Mouse (Mus musculus): Measurements from ENCODE around the gene Rnpc3.
"Not testable (repeated sequence)": the region's sequence is repeated elsewhere in the genome, so short reads cannot be mapped to it uniquely, and the experiment has no call there.

The Rnpc3 gene

DNA sequence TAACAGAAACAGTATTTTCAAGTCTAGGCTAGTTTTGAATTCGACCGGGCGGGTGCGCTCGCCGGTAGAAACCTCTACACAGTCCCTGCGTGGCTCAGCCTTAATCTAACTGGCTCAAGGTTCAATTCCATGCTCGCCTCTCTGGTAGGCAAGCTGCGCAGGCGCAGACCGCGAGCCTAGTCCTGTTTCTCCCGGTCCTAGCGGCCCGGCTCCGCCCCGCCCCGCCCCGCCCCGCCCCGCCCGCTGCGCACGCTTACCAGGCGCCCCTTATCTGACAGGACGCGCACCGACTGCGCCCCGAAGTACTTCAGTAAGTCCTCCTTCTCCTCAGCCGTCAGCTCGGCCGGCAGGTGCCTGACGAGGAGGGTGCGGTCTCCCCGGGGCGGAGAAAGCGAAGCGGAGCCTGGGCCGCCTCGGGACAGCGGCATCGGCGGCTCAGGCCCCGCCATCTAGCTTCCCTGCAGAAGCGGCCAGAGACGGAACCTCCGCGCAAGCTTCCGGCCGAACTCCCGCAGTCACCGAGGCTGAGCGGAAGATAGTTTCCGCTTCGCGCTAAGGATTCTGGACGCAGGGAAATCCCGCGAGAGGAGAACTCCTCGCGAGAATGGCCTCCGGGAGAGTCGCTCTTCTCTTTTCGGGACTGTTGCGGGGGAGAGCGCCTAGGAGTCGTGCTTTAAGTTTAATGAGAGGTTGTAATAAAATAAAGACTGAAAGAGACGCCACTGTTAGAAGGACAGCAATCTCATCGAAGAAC is at the start of gene Rnpc3:
Gene Rnpc3 (minus strand): TSS at position 544 of the 754 bp plus-strand sequence.
- peak; percentile 95 to 97 for DNase-seq

DNA sequence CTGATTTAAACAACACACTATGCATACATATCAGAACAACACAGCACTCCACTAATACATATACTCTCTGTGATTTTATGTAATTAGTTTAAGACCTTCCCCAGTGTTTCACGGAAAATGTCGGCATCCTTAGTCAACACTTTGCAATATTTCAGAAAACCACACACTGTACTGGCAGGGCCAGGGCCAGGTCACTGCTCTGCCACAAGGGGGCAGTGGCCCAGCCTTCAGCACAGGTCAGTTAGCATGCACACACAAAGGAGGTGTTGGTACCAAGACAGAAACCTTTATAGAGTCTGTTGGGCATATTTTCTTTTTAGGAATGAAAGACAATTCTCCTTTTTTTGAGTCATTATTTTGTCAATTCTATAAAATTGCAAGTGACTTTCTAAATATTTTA is 27.0 kb upstream of the Rnpc3 start:
- DNase-seq = peak; percentile 9 to 21

DNA sequence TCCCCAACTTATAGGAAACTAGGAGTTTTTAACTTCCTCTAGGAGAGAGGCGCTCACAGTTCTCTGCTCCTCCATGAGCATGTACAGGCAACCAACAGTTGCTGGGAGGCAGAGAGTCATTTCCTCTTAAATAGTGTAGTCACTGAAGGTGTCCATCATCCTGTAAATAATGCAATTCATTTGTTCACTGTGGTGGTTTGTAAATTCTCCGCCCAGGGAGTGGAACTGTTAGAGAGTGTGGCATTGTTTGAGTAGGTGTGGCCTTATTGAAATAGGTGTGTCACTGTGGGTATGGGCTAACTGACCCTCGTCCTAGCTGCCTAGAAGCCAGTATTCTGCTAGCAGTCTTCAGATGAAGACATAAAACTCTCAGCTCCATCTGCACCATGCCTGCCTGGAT is 24.4 kb upstream of the Rnpc3 start:
- DNase-seq = no peak

DNA sequence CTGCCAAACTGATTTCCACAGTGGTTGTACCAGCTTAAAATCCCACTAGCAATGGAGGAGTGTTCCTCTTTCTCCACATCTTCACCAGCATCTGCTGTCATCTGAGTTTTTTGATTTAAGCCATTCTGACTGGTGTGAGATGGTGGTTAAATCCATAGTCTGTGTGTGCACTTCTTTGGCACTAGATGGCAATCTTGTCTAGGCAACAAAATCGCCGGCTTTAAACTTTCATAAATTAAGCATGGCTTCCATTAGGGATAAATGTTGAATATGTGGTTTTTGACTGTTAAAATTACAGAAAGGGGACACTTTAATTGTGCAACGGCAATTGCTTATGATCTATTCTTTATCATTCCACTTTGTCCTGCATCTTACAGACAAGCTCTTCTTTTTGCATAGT is 21.4 kb upstream of the Rnpc3 start:
- not testable (repeated sequence) for DNase-seq

DNA sequence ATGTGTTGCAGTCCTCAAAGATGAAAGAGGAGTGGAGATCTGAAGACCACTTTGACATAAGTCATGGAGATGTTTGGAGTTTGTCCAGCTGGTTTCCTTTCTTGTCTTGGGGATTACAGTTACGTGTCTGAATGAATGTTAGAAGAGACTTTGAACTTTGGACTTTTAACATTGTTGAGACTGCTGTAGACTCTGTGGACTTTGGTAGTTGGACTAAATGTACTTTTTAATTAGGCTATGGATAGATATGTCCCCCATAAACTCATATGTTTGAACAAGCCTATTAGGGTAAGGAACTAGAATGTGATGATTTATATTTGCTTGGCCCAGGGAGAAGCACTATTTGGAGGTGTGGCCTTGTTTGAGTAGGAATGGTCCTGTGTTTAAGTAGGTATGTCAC is 9.6 kb upstream of the Rnpc3 start:
- DNase-seq = no peak

DNA sequence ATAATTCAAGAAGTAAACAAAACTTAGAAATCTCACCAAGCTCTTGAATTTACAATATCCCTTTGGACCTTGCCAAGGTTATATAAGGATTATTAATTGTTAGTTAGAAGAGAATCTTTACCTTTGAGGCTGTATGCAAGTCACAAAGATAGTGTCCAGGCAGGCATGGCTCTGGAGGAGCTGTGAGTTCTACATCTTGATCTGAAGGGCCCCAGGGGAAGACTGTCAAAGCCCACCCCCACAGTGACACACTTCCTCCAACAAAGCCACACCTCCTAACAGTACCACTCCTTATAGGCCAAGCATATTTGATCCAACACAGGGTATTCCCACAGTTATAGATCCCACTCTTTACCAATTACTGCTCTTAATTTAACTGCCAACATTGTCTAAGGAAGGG is 4.3 kb upstream of the Rnpc3 start:
- no peak for DNase-seq

DNA sequence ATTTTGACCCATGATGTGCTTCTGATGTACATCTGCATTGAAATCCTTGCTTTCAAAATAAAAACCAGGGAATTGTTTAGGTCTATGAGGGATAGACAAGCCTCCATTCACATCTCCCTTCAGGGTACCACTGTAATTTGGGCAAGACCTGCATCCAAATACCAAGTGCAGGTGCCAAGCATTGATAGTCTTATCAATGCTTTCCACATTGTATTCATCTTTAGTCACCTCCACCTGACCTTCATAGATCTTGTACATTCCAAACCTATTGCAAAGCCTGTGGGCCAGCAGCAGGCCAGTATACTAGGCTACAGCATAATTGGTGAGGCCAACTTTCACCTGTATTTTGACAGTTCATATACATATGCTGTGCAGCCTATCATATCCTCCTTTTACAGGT is 1.7 kb upstream of the Rnpc3 start:
- DNase-seq = no peak

DNA sequence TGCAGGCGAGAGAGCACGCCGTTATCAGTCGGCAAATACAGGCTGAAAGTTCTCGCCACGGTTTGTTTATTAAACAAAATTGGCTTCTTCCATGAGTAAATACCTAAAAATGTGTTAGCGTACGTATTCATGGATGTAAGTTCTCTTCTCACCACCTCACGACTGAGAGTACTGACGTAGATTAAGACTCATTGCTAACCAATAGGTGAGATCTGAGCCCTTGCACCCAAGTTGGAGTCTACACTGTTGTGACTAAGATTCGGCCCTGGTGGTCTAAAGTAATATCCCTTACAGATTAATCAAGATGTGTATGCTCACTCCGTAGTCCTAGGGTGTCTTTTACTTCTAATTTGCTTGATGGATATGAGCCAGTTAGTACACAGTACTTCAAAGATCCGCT is 615 bp upstream of the Rnpc3 start:
- DNase-seq = no peak

DNA sequence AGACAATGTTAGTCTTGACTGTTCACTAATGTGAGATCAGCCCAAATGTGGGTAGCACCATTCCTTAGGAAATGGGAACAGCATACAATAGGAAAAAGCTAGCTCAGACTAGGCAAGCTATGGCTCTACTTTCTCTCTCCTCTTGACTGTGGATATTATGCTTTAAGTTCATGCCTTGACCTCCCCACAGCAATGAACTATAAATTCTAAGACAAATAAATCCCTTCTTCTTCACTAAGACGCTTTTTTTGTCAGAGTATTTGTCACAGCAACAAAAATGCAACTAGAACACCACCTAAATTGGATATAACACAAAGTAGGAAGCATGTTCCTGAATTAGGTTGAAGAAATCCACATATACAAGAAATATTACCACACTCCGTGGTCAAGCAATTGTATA is 23.4 kb downstream of the Rnpc3 start, which contains the start of gene Amy1:
Gene Amy1 (minus strand): TSS at position 101 of the 400 bp plus-strand sequence.
- DNase-seq = no peak

DNA sequence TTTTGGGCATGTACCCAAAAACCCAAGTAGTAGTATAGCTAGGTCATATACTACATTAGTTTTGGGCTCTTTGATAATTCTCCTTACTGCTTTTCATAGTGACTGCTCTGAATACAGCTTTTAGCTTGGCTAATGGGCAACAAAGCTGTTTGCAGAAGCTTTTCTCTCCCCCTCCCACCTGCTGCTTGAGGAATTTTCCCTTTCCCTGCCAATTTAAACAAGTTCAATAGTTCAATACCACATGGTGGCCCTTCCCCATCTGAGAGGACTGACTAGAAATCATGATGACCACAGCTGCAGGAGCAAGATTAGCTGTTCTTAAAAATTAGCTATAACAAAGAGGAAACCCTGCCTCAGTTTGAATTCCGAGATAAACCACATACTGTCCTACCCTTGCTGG is 39.1 kb downstream of the Rnpc3 start:
- DNase-seq = no peak

DNA sequence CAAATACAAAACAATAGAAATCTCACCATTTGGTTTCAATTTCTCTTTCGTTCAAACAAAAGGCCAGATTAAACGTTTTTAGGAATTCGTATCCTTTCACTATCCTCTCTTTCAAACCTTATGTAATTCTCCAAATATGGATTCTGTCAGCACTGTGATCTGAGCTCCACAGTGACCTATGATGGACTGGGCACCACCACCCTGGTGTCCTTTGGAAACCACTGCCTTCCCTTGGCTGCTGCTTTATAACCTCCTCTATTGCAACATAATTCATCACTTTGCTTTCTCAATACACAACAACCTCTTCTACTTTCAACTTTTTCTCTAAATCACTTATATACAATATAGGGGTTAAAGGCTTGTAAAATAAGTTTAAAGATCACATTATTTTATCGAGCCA is 55.4 kb downstream of the Rnpc3 start:
- no peak for DNase-seq

DNA sequence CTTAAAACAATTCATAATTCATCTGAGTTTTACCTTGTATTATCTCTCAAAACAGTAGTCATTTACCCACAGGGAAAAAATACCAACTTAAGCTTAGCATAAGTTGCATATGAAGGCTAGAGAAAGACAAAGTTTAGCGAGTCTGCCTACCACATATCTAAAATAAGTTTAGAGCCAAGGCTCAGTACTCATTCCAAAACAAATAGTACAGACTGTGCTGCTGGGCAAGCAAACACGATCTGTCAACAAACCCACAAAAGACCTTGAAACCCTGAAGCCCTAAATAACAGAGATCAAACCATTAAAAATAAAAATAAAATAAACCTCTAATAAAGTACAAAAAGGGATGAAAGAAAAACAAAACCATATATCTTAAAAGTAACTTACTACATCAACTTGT is 55.8 kb downstream of the Rnpc3 start:
- DNase-seq = no peak

DNA sequence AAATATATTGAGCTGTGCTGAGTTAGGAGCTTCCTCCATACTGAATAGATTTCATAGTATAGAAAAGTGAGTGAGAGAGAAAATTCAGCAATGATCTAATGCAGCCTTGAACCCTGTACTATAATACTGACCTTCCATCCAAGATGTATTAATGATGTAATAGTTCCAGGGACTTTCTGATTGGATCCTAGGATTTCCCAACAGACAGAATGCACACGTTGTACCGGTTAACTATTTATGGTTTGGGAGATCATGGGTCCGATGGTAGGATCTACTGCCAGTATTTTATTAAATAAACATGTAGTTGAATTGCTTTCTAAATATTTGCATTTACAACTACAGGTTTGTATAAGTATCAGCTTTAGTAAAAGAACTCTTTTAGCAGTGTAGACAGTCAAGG is 57.8 kb downstream of the Rnpc3 start:
- no peak for DNase-seq
